Mouse (Mus musculus): ENCODE measurements at regions not wholly inside any gene's neighbourhood (a gene's known extent, or its start where the extent isn't known, plus 50 kb on each side); places are given as distances from the start of the nearest gene placed in this dataset.
"Not testable (repeated sequence)": the region's sequence is repeated elsewhere in the genome, so short reads cannot be mapped to it uniquely, and the experiment has no call there.

- no peak for DNase-seq (ENCODE audit: low spot score in 2 of 2)
Measured at GRCm38 (mm10) chr12:63805458-63805857, 669.0 kb downstream of the Fscb start.

- no peak for DNase-seq (ENCODE audit: low spot score in 2 of 2)
Measured at GRCm38 (mm10) chr12:63804008-63804407, 670.5 kb downstream of the Fscb start.

- DNase-seq (ENCODE audit: low spot score in 2 of 2) = peak in 1 of 2 experiments; percentile 16
Measured at GRCm38 (mm10) chr12:63791667-63792066, 682.8 kb downstream of the Fscb start.

- no peak for DNase-seq (ENCODE audit: low spot score in 2 of 2)
Measured at GRCm38 (mm10) chr12:63777874-63778273, 696.6 kb downstream of the Fscb start.

- not testable (repeated sequence) for DNase-seq (ENCODE audit: low spot score in 2 of 2)
Measured at GRCm38 (mm10) chr12:63761073-63761472, 713.4 kb downstream of the Fscb start.
